Mouse (Mus musculus) lung, embryonic 16.5 days (tissue): ENCODE results near the gene Tmem86a. TPM values are rescaled to one million over a fixed set of nuclear protein-coding genes. Genes with fewer than 3 reads are reported as not detected.

Experiments
- ATAC-seq: fragments of 200-750 bp; cut with Nextera tagmentation; 2 replicates; pipeline ENCODE4 v1.8.0; 2017; ENCODE audit warnings: low read depth, mild to moderate bottlenecking, moderate library complexity
- H3K27ac ChIP-seq: fragments of 300-500 bp; sonication (generic); 2 replicates; pipeline ENCODE4 v1.5.1; 2014; ENCODE audit warnings: mild to moderate bottlenecking, control low read depth, low read length
- H3K27me3 ChIP-seq: fragments of 300-500 bp; sonication (generic); 2 replicates; pipeline ENCODE4 v1.6.1; 2014; ENCODE audit warnings: low read depth, low read length, mixed read lengths; ENCODE audit not compliant: control insufficient read depth, insufficient read depth
- H3K36me3 ChIP-seq: fragments of 300-500 bp; sonication (generic); 2 replicates; pipeline ENCODE4 v1.6.1; 2014; ENCODE audit warnings: low read length; ENCODE audit not compliant: control insufficient read depth, insufficient read depth
- H3K4me1 ChIP-seq: fragments of 300-500 bp; sonication (generic); replicated peaks from 2 replicates; pipeline ENCODE4 v1.6.1; 2014; ENCODE audit warnings: low read length, mixed read lengths; ENCODE audit not compliant: control insufficient read depth, insufficient read depth
- H3K4me2 ChIP-seq: fragments of 300-500 bp; sonication (generic); 2 replicates; pipeline ENCODE4 v1.6.1; 2014; ENCODE audit warnings: low read depth, low read length, control low read depth
- H3K4me3 ChIP-seq: fragments of 300-500 bp; sonication (generic); 2 replicates; pipeline ENCODE4 v1.5.1; 2014; ENCODE audit warnings: mild to moderate bottlenecking, low read length, control low read depth
- H3K9ac ChIP-seq: fragments of 300-500 bp; sonication (generic); 2 replicates; pipeline ENCODE4 v1.6.1; 2014; ENCODE audit warnings: low read length, control low read depth
- H3K9me3 ChIP-seq: fragments of 300-500 bp; sonication (generic); 2 replicates; pipeline ENCODE4 v1.6.1; 2016; ENCODE audit warnings: low read length; ENCODE audit not compliant: control insufficient read depth
- WGBS: fragments of 180-500 bp; shearing (Covaris S2); extraction: QIAGEN DNeasy Blood & Tissue Kit; methylation state at CpG from one replicate; pipeline ENCODE4 v1.1.7; 2014; 5-methylcytosine and 5-hydroxymethylcytosine counted together
- polyA plus RNA-seq: library from polyadenylated mRNA; unstranded; fragments of >200 nt; fragmentation: Nextera tagmentation; extraction: Ambion mirVana; gene quantifications from 2 replicates; pipeline ENCODE4 v1.2.1, GENCODE M21; 2015

Gene Tmem86a
- polyA plus RNA-seq = 40.4 and 41.7 TPM in 2 replicates

DNA sequence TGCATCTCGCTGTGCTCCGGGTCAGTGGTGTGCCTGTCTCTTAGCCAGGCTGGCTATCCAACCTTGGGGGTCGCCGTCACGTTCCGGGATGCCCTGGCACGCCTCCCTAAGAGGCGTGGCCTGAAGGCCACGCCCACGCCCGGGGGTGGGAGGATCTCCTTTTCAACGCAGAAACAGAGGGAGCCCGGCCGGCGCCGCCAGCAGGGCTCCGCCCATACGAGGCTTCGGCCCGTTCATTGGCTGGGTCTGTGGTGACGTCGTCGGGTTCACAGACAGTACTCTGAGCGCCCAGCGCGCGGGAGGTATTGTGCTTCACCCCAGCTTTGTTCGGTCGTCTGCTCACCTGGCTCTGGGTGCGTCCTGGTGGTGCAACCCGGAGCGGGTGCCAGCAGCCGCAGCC, at the start of gene Tmem86a:
Tmem86a (plus strand) TSS at position 236 of the 400 bp plus-strand sequence.
- Histone ChIP-seq H3K27ac (peak within 1 kb of the TSS; percentile 98), H3K4me3 (peak within 1 kb of the TSS; percentile 88), H3K4me1 (peaks cover 22% of the 10 kb centered on the region), H3K36me3 (no peaks in the 10 kb centered on the region), H3K4me2 (peak within 1 kb of the TSS; percentile 89), H3K27me3 (no peaks in the 10 kb centered on the region), H3K9me3 (no peaks in the 10 kb centered on the region), H3K9ac (peak within 1 kb of the TSS; percentile 89)
- peak; percentile 96 for ATAC-seq
- under 1% methylated on average over 33 of the region's 33 CpGs for WGBS

DNA sequence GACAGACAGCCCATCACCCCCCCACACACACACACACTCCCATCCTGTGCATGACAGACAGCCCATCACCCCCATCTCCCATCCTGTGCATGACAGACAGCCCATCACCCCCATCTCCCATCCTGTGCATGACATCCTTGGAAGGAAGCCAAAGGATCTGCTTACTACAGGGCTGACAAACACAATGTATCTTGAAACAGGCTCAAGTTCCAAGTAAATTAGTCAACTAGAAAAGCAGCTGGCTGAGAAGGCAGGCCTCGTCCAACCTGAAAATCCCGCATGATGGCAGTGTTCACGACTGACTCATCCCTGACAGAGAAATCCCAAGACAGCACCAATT, 49.8 kb upstream of the Tmem86a start:
- no peaks in the 10 kb centered on the region for H3K27me3 ChIP-seq
- 35% methylated on average over 3 of the region's 3 CpGs for WGBS
- no peak overlapping the region for H3K4me3 ChIP-seq
- H3K27ac ChIP-seq = peak overlapping the region; percentile 34; the same call in 1 of the 2 replicates
- H3K4me2 ChIP-seq = no peak overlapping the region
- H3K36me3 ChIP-seq = peaks cover 23% of the 10 kb centered on the region
- peak; percentile 94 for ATAC-seq
- H3K9me3 ChIP-seq = no peaks in the 10 kb centered on the region
- H3K9ac ChIP-seq = no peak overlapping the region
- peaks cover 29% of the 10 kb centered on the region for H3K4me1 ChIP-seq

DNA sequence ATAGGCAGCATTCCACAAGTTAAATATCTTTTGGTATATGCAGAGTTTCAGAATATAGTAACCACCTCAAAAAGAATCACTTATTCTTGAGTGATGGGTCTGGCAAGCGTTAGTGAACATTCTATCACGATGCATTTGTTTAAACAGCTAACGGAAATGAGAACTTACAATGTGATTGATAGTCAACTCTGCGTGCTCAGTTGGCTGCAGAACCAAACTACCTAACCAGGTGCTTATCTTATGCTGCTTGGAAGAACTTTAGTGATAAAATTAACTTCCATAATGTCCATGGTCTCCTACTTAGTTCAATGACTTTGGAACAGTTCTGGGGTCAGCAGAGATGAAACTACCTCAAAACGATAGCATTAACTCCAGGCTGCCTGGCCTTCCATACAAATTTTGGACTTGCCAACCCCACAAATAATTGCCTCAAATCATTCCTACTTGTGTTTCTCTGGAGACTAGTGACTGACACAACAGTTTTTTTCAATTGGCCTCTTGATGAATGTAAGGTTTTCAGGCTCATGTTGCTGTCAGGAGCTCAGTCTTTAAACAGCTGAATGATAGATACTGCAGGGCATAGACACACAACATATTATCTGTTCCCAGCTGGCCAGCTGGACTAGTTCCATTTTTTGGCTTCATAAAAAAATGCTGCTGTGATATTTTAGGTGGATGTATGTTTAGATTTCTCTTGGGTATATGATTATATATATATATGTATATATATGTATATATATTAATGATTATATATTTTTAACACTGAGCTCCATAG, 49.1 kb upstream of the Tmem86a start:
- no peaks in the 10 kb centered on the region for H3K27me3 ChIP-seq
- peaks cover 29% of the 10 kb centered on the region for H3K4me1 ChIP-seq
- H3K4me3 ChIP-seq = no peak overlapping the region
- 30% methylated on average over 5 of the region's 5 CpGs for WGBS
- no peak overlapping the region for H3K27ac ChIP-seq
- no peaks in the 10 kb centered on the region for H3K9me3 ChIP-seq
- H3K4me2 ChIP-seq = no peak overlapping the region
- peaks cover 16% of the 10 kb centered on the region for H3K36me3 ChIP-seq
- no peak for ATAC-seq
- H3K9ac ChIP-seq = no peak overlapping the region

DNA sequence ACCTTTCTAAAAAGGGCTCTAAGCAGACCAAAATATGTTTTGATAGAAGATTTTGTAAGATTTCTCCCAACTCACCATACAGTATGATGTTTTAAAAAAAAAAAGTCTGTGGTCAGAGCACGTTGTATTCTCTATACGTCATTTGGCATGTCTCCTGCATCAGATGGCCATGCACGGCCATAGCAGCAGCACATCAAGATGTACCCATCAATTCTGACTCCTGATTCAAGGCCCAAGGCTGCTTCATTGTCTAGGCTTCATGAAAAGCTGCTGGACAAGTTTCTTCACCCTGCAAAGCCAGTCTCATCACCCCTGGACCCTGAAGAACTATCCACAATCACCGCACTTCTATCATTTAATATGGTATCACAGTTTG, 48.5 kb upstream of the Tmem86a start:
- Histone ChIP-seq H3K9ac (no peak overlapping the region), H3K4me3 (no peak overlapping the region), H3K27ac (no peak overlapping the region), H3K4me2 (no peak overlapping the region), H3K36me3 (peaks cover 16% of the 10 kb centered on the region), H3K4me1 (peaks cover 32% of the 10 kb centered on the region), H3K27me3 (no peaks in the 10 kb centered on the region), H3K9me3 (no peaks in the 10 kb centered on the region)
- ATAC-seq = no peak
- 64% methylated on average over 4 of the region's 4 CpGs for WGBS

DNA sequence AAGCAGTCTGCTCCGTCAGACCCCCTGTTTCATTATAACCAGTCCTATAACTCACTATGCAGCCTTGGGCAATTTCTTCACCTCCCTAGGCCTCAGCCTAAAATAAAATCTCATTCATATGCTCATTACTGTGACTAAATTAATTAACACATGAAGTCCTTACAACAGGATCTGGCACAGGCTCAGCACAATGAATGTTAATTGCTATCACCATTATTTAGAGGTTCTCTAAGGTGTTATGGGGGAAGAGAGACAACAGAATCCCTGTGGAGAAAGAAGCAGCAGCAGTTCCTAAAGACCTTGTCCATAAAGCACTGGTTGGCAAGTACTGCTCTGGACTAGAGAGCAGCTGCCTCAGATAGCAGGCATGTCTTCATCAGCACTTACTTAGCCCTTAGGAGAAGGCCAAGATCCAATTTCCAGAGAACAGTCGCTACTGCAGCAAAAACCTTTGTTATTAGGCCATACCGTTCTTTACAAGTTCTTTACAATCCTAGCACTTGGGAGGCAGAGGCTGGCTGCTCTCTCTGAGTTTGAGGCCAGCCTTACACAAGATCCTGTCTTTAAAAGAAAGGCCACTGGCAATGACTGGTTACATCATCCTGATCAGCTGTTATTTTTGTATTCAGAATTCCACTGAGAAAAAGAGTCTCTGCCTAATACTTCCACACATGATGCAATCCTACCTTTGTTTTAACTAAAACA, 46.8 kb upstream of the Tmem86a start:
- no peak for ATAC-seq
- H3K27me3 ChIP-seq = no peaks in the 10 kb centered on the region
- H3K27ac ChIP-seq = no peak overlapping the region
- no peaks in the 10 kb centered on the region for H3K9me3 ChIP-seq
- peaks cover 5% of the 10 kb centered on the region for H3K36me3 ChIP-seq
- WGBS = 41% methylated on average over 3 of the region's 3 CpGs
- H3K4me1 ChIP-seq = peaks cover 35% of the 10 kb centered on the region
- no peak overlapping the region for H3K4me2 ChIP-seq
- H3K9ac ChIP-seq = no peak overlapping the region
- no peak overlapping the region for H3K4me3 ChIP-seq

DNA sequence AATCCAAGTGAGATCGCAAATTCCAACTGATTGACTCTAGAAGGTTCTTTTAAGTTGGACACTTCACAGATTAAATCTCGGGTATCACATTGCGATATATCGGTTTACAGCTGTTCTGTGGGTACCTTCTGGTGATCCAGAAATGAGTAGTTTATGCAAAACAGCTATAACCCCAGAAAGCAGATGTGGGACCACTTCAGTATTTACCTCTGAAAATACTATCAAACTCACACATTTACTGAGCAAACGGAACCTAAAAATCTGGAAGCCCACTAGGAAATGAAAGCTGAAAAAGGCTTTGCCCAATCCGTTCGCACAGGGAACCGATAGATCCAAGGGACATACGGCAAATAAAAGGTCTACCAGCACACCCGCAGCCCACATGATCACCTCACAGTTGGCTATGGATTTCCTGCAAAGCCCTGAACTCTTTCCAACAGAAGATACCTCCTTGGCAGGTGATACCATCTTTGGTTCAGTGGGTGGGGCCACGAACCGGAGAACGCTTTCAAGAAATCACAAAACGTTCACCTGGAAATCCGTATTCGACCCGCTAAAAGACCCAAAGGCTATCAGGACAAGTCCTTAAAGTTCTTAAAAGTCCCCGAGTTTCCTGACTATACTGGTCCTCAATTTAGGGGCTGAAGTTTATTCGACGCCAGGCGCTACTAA, 43.2 kb upstream of the Tmem86a start:
- no peak for ATAC-seq
- peak overlapping the region; percentile 69 for H3K4me2 ChIP-seq
- WGBS = 11% methylated on average over 21 of the region's 21 CpGs
- H3K27ac ChIP-seq = peak overlapping the region; percentile 96
- H3K4me1 ChIP-seq = peaks cover 17% of the 10 kb centered on the region
- no peaks in the 10 kb centered on the region for H3K36me3 ChIP-seq
- H3K9me3 ChIP-seq = no peaks in the 10 kb centered on the region
- H3K27me3 ChIP-seq = no peaks in the 10 kb centered on the region
- H3K9ac ChIP-seq = peak overlapping the region; percentile 75
- H3K4me3 ChIP-seq = peak overlapping the region; percentile 74

DNA sequence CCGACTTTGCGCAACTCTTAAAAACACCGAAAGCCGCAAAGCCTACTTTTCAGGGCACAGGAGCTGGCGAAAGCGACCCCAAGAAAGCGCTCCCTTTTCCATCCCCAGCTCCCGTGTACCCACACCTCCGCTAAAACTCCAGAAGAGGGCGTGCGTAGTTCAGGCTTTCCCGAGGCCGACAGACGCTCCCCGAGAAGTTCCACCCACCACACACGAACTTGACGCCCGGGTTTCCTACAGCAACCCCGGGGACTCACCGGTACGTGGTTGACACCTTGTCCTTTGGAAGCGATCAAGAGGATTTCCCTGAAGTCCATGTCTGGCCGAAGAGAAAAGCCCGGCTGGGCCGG, 42.6 kb upstream of the Tmem86a start:
- Histone ChIP-seq H3K27ac (peak overlapping the region; percentile 96), H3K9ac (peak overlapping the region; percentile 75), H3K4me1 (peaks cover 12% of the 10 kb centered on the region), H3K4me3 (peak overlapping the region; percentile 74), H3K27me3 (no peaks in the 10 kb centered on the region), H3K4me2 (peak overlapping the region; percentile 69), H3K36me3 (no peaks in the 10 kb centered on the region), H3K9me3 (no peaks in the 10 kb centered on the region)
- under 1% methylated on average over 25 of the region's 25 CpGs for WGBS
- ATAC-seq = peak; percentile 61

DNA sequence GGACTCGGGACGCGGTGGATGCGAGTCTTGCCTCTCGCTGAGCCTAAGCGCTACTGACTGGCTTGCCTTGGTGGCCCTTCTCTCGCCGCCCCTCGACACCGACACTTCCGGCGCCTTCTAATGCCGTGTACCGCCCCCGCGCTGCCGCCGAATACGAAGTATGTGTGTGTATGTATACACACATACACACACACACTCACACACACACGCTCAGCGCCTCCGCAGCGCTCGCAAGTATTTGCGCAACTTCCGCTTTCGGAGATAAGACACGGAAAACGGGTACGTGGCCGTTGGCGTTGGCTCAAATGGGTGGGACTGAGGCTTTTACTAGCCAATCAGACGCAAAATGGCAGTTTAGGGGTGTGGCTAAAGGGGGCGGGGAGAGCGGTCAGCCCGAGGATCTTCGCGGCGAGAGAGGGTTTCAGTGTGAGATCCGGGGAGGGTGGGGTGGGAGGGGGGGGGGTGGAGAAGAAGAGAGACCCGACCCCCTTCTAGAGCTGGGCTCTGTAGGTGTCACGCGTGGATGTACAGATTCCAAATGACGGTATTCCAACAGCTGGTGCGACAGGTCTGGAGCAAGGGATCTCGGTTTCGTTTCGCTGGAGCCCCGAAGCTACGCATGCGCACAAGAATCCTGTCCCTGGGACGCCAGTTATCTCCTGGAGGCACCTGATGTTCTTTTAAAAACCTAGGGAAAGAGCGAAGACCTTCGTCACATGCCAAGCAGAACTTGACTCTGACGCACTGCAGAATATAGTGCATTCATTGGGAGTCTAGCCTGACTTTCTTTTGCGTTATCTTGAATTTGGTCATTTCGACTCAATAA, 42.0 kb upstream of the Tmem86a start, which contains the start of gene Spty2d1:
Spty2d1 (minus strand) TSS at position 244 of the 826 bp plus-strand sequence.
- H3K36me3 ChIP-seq = no peaks in the 10 kb centered on the region
- H3K4me3 ChIP-seq = peak within 1 kb of the TSS; percentile 74
- peaks cover 12% of the 10 kb centered on the region for H3K4me1 ChIP-seq
- peak; percentile 95 for ATAC-seq
- peak within 1 kb of the TSS; percentile 96 for H3K27ac ChIP-seq
- no peaks in the 10 kb centered on the region for H3K9me3 ChIP-seq
- peak within 1 kb of the TSS; percentile 72 for H3K4me2 ChIP-seq
- H3K9ac ChIP-seq = peak within 1 kb of the TSS; percentile 75
- H3K27me3 ChIP-seq = no peaks in the 10 kb centered on the region
- WGBS = under 1% methylated on average over 57 of the region's 57 CpGs
